In genomic region chr8:122452154-122452553, GRCm38 (mm10) we compare ENCODE assay signal across 1 mouse cellular context.
TF ChIP-seq lines count a peak whose summit lies in the region.

No protein-coding gene starts in this region.

TF ChIP-seq in myocyte, 11 proteins besides CTCF, POLR2A, EP300 and RAD21:
- no peak for TF ChIP-seq TCF12 (IDR thresholded peaks at IDR 0.05; ENCODE audit: insufficient read depth, poor library complexity, severe bottlenecking)
- TF ChIP-seq MYOD1 (IDR thresholded peaks at IDR 0.05; ENCODE audit: control insufficient read depth in 1 of 3, insufficient read length in 2 of 3, low read depth in 2 of 3) = peak in 1 of 3 experiments; percentile 58
- TF ChIP-seq MAX (IDR thresholded peaks at IDR 0.05; ENCODE audit: low read depth) = no peak
- TF ChIP-seq MYOG (IDR thresholded peaks at IDR 0.05; ENCODE audit: control insufficient read depth in 1 of 3, insufficient read depth in 1 of 3, insufficient read length in 2 of 3, low read depth in 2 of 3) = peak in 2 of 3 experiments; percentile 32 to 56
- TF ChIP-seq CEBPB (IDR thresholded peaks at IDR 0.05; ENCODE audit: insufficient read depth, poor library complexity, severe bottlenecking) = no peak
- TF ChIP-seq SRF (IDR thresholded peaks at IDR 0.05; ENCODE audit: control insufficient read depth, insufficient read length, low read depth) = no peak
